Mouse (Mus musculus) CD4-positive, CD25-positive, alpha-beta regulatory T cell, adult 9 weeks (primary cell): ENCODE data around the gene Cd3e. TPM values are rescaled to one million over a fixed set of nuclear protein-coding genes. Genes with fewer than 3 reads are reported as not detected.

Source experiments
- polyA plus RNA-seq: library from polyadenylated mRNA; unstranded; fragments of 100-300 nt; shearing (Covaris generic); gene quantifications from one replicate; pipeline ENCODE4 v1.2.1, GENCODE M21; 2017

Cd3e gene
- polyA plus RNA-seq: 1,627 TPM

GRCm38 (mm10) chr9:45009180-45010078, at the start of gene Cd3e:
Cd3e (minus strand) TSS chr9:45009627.

GRCm38 (mm10) chr9:45055082-45055713, 45.8 kb upstream of the Cd3e start, which contains the start of gene Mpzl3:
Mpzl3 (plus strand) TSS chr9:45055186.

GRCm38 (mm10) chr9:45039499-45039898, 30.1 kb upstream of the Cd3e start, which contains the start of gene Mpzl2:
Mpzl2 (plus strand) TSS chr9:45039799.

GRCm38 (mm10) chr9:44981676-44982075, 27.8 kb downstream of the Cd3e start, which contains the start of gene Cd3d:
Cd3d (plus strand) TSS chr9:44981786.

GRCm38 (mm10) chr9:44980242-44980641, 29.2 kb downstream of the Cd3e start, which contains the start of gene Cd3g:
Cd3g (minus strand) TSS chr9:44980431.

GRCm38 (mm10) chr9:44965126-44965832, 44.1 kb downstream of the Cd3e start, which contains the start of gene Ube4a:
Ube4a (minus strand) TSS chr9:44965600.

Other genes starting within 250 kb of the Cd3e start
- 90.7 TPM for gene Arcn1, start 241.8 kb downstream of the Cd3e start, polyA plus RNA-seq
- gene Ift46, start 241.7 kb downstream of the Cd3e start, polyA plus RNA-seq: 47.3 TPM
- 0.48 TPM for gene Tmem25, start 210.3 kb downstream of the Cd3e start, polyA plus RNA-seq
- not detected for gene Ttc36, start 206.6 kb downstream of the Cd3e start, polyA plus RNA-seq
- 22.1 TPM for gene Kmt2a, start 128.3 kb downstream of the Cd3e start, polyA plus RNA-seq
- gene Atp5l, start 88.9 kb downstream of the Cd3e start, polyA plus RNA-seq: 408 TPM
- 58.4 TPM for gene Ube4a, start 44.0 kb downstream of the Cd3e start, polyA plus RNA-seq
- 1,544 TPM for gene Cd3g, start 29.2 kb downstream of the Cd3e start, polyA plus RNA-seq
- 1,135 TPM for gene Cd3d, start 27.8 kb downstream of the Cd3e start, polyA plus RNA-seq
- gene Mpzl2, start 30.2 kb upstream of the Cd3e start, polyA plus RNA-seq: 0.17 TPM
- gene Mpzl3, start 45.6 kb upstream of the Cd3e start, polyA plus RNA-seq: 22.5 TPM
- 20.0 TPM for gene Jaml, start 69.6 kb upstream of the Cd3e start, polyA plus RNA-seq
- 0.07 TPM for gene Scn2b, start 108.2 kb upstream of the Cd3e start, polyA plus RNA-seq
- not detected for gene Scn4b, start 128.8 kb upstream of the Cd3e start, polyA plus RNA-seq
- 1.2 TPM for gene BC049352, start 172.4 kb upstream of the Cd3e start, polyA plus RNA-seq
- not detected for gene Tmprss4, start 194.5 kb upstream of the Cd3e start, polyA plus RNA-seq